Mouse (Mus musculus): Measurements from ENCODE around the gene Hist1h3c. TPM values are rescaled to one million over a fixed set of nuclear protein-coding genes. Genes with fewer than 3 reads are reported as not detected.
"Not testable (repeated sequence)": the region's sequence is repeated elsewhere in the genome, so short reads cannot be mapped to it uniquely, and the experiment has no call there.

The Hist1h3c gene
- total and polyA plus RNA-seq, 3 experiments, result 8.6 to 759 (median 437) TPM

GRCm38 (mm10) chr13:23752067-23752741, 6.8 kb upstream of the Hist1h3c start, which contains the start of gene Hist1h3b:
Gene Hist1h3b, plus strand, starts transcription at chr13:23752267.
- H3K36me3 ChIP-seq (replicated peaks); H3K9me3 ChIP-seq (replicated peaks); H3K27me3 ChIP-seq (ENCODE audit: insufficient read depth, low read length): not testable (repeated sequence)
- peak; percentile 65 for DNase-seq (ENCODE audit: low spot score)
- H3K4me3 ChIP-seq (ENCODE audit: low read depth, low read length), result peak within 1 kb of the TSS; percentile 63; the same call in 1 of the 2 replicates
- ATAC-seq (ENCODE audit: extremely low read depth, insufficient number of reproducible peaks, low FRiP score, poor library complexity, severe bottlenecking), result peak; percentile 78
- TF ChIP-seq POLR2AphosphoS5 (IDR thresholded peaks at IDR 0.05; ENCODE audit: insufficient replicate concordance, low read depth, low read length), result peak; percentile 97; the same call in 1 of the 2 replicates
- H3K4me1 ChIP-seq (ENCODE audit: insufficient read depth, low read depth, low read length), result peaks cover 31% of the 10 kb centered on the region

GRCm38 (mm10) chr13:23751478-23751956, 6.1 kb upstream of the Hist1h3c start:
- DNase-seq (ENCODE audit: low spot score), result no peak
- no peaks in the 10 kb centered on the region for H3K27me3 ChIP-seq (ENCODE audit: insufficient read depth, low read length)
- TF ChIP-seq GATA2 (IDR thresholded peaks at IDR 0.05; ENCODE audit: borderline replicate concordance, low read depth, low read length) (no peak), POLR2AphosphoS5 (IDR thresholded peaks at IDR 0.05; ENCODE audit: insufficient replicate concordance, low read depth, low read length) (peak; percentile 84)
- H3K9me3 ChIP-seq (replicated peaks), result no peaks in the 10 kb centered on the region
- H3K4me1 ChIP-seq (ENCODE audit: insufficient read depth, low read depth, low read length), result peaks cover 33% of the 10 kb centered on the region
- no peak for ATAC-seq (ENCODE audit: extremely low read depth, insufficient number of reproducible peaks, low FRiP score, poor library complexity, severe bottlenecking)
- H3K36me3 ChIP-seq (replicated peaks), result no peaks in the 10 kb centered on the region
- H3K4me3 ChIP-seq (ENCODE audit: low read depth, low read length), result peak overlapping the region; percentile 63; the same call in 1 of the 2 replicates

- H3K27me3 ChIP-seq (ENCODE audit: insufficient read depth, low read length); H3K9me3 ChIP-seq (replicated peaks); H3K36me3 ChIP-seq (replicated peaks); DNase-seq (ENCODE audit: low spot score): not testable (repeated sequence)
- peak; percentile 97; the same call in 1 of the 2 replicates for TF ChIP-seq POLR2AphosphoS5 (IDR thresholded peaks at IDR 0.05; ENCODE audit: insufficient replicate concordance, low read depth, low read length)
- H3K4me3 ChIP-seq (ENCODE audit: low read depth, low read length), result peak within 1 kb of the TSS; percentile 63; the same call in 1 of the 2 replicates
- H3K4me1 ChIP-seq (ENCODE audit: insufficient read depth, low read depth, low read length), result peaks cover 34% of the 10 kb centered on the region
- ATAC-seq (ENCODE audit: extremely low read depth, insufficient number of reproducible peaks, low FRiP score, poor library complexity, severe bottlenecking), result peak; percentile 12; the same call in 1 of the 2 replicates
Measured at GRCm38 (mm10) chr13:23750839-23751477, 5.6 kb upstream of the Hist1h3c start, which contains the start of gene Hist1h2ab. Gene Hist1h2ab, plus strand, starts transcription at chr13:23751126.

- no peak for ATAC-seq (ENCODE audit: extremely low read depth, insufficient number of reproducible peaks, low FRiP score, poor library complexity, severe bottlenecking)
- TF ChIP-seq GATA1 (IDR thresholded peaks at IDR 0.05; ENCODE audit: borderline replicate concordance, low read length) (no peak), CTCF (IDR thresholded peaks at IDR 0.05; ENCODE audit: low read depth, low read length) (no peak), POLR2AphosphoS5 (IDR thresholded peaks at IDR 0.05; ENCODE audit: insufficient replicate concordance, low read depth, low read length) (no peak), TAL1 (conservative IDR thresholded peaks at IDR 0.05; ENCODE audit: low read depth, low read length) (no peak), GATA2 (IDR thresholded peaks at IDR 0.05; ENCODE audit: borderline replicate concordance, low read depth, low read length) (no peak)
- H3K9me3 ChIP-seq (replicated peaks), result no peaks in the 10 kb centered on the region
- peaks cover 29% of the 10 kb centered on the region for H3K4me1 ChIP-seq (ENCODE audit: insufficient read depth, low read depth, low read length)
- no peaks in the 10 kb centered on the region for H3K27me3 ChIP-seq (ENCODE audit: insufficient read depth, low read length)
- no peaks in the 10 kb centered on the region for H3K36me3 ChIP-seq (replicated peaks)
- no peak for DNase-seq (ENCODE audit: low spot score)
- no peak overlapping the region for H3K4me3 ChIP-seq (ENCODE audit: low read depth, low read length)
Measured at GRCm38 (mm10) chr13:23749563-23750121, 4.2 kb upstream of the Hist1h3c start.

- Histone ChIP-seq H3K9me3 (replicated peaks) (no peaks in the 10 kb centered on the region), H3K36me3 (replicated peaks) (no peaks in the 10 kb centered on the region), H3K27me3 (ENCODE audit: insufficient read depth, low read length) (no peaks in the 10 kb centered on the region), H3K4me3 (ENCODE audit: low read depth, low read length) (no peak overlapping the region; the same call in 1 of the 2 replicates), H3K4me1 (ENCODE audit: insufficient read depth, low read depth, low read length) (peaks cover 39% of the 10 kb centered on the region)
- DNase-seq (ENCODE audit: low spot score) (no peak), ATAC-seq (ENCODE audit: extremely low read depth, insufficient number of reproducible peaks, low FRiP score, poor library complexity, severe bottlenecking) (no peak)
- TF ChIP-seq CTCF (IDR thresholded peaks at IDR 0.05; ENCODE audit: low read depth, low read length) (no peak), GATA2 (IDR thresholded peaks at IDR 0.05; ENCODE audit: borderline replicate concordance, low read depth, low read length) (no peak), GATA1 (IDR thresholded peaks at IDR 0.05; ENCODE audit: borderline replicate concordance, low read length) (no peak), TAL1 (conservative IDR thresholded peaks at IDR 0.05; ENCODE audit: low read depth, low read length) (no peak), POLR2AphosphoS5 (IDR thresholded peaks at IDR 0.05; ENCODE audit: insufficient replicate concordance, low read depth, low read length) (0 out of 2 replicates have a peak, but pooled peaks have one; percentile 16)
Measured at GRCm38 (mm10) chr13:23747892-23748288, 2.5 kb upstream of the Hist1h3c start.

- no peaks in the 10 kb centered on the region for H3K27me3 ChIP-seq (ENCODE audit: insufficient read depth, low read length)
- H3K4me1 ChIP-seq (ENCODE audit: insufficient read depth, low read depth, low read length), result peaks cover 37% of the 10 kb centered on the region
- no peaks in the 10 kb centered on the region for H3K9me3 ChIP-seq (replicated peaks)
- no peak for TF ChIP-seq TAL1 (conservative IDR thresholded peaks at IDR 0.05; ENCODE audit: low read depth, low read length)
- TF ChIP-seq GATA1 (IDR thresholded peaks at IDR 0.05; ENCODE audit: borderline replicate concordance, low read length), result no peak
- no peak for TF ChIP-seq GATA2 (IDR thresholded peaks at IDR 0.05; ENCODE audit: borderline replicate concordance, low read depth, low read length)
- peak; percentile 93; the same call in 1 of the 2 replicates for TF ChIP-seq POLR2AphosphoS5 (IDR thresholded peaks at IDR 0.05; ENCODE audit: insufficient replicate concordance, low read depth, low read length)
- peak overlapping the region; percentile 46; the same call in 1 of the 2 replicates for H3K4me3 ChIP-seq (ENCODE audit: low read depth, low read length)
- ATAC-seq (ENCODE audit: extremely low read depth, insufficient number of reproducible peaks, low FRiP score, poor library complexity, severe bottlenecking) (no peak), DNase-seq (ENCODE audit: low spot score) (no peak)
- H3K36me3 ChIP-seq (replicated peaks), result no peaks in the 10 kb centered on the region
Measured at GRCm38 (mm10) chr13:23747081-23747891, 1.9 kb upstream of the Hist1h3c start.
